Mouse (Mus musculus) spleen, postnatal 10 days (tissue): ENCODE measurements around the gene Ears2.

Experiments
- DNase-seq, 2 experiments: peaks; one replicate each; pipeline ENCODE4 v3.0.0; 2021 to 2022; ENCODE audit warnings: low spot score in 2 of 2

Gene Ears2

DNA sequence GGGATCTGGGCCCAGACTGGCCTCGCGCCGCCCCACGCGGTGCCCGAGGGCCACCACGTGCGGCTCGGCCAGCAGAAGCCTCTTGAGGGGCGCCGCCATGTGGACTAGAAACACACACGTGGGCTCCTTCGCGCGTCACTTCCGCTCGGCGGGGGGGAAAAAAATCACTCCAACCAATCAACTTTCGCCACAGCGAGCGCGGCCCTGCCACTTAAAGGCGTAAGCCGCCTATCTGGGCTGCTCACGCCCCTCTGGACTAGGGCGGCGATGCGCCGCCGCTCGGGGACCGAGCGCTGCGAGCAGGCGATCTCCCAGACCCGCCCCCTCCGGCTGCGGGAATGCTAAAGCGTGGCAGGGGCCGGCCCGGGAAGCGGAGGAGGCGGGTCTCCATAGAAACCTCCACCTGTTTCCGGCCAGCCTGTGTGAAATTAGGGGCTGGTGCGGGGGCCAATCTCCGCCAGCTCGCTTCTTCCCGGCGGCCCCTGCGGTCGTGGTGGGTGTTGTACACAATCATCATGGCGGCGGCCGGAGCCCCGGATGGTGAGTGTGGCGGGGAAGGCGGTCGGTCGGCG lies at the start of gene Ears2, which contains the start of gene Ubfd1:
Ears2 (minus strand) TSS at position 319 of the 572 bp plus-strand sequence.
Ubfd1 (plus strand) TSS at position 231 of the 572 bp plus-strand sequence.
- DNase-seq, result peak; percentile 83 to 94

GRCm38 (mm10) chr7:122108206-122108605 lies 41.1 kb upstream of the Ears2 start:
- no peak for DNase-seq

DNA sequence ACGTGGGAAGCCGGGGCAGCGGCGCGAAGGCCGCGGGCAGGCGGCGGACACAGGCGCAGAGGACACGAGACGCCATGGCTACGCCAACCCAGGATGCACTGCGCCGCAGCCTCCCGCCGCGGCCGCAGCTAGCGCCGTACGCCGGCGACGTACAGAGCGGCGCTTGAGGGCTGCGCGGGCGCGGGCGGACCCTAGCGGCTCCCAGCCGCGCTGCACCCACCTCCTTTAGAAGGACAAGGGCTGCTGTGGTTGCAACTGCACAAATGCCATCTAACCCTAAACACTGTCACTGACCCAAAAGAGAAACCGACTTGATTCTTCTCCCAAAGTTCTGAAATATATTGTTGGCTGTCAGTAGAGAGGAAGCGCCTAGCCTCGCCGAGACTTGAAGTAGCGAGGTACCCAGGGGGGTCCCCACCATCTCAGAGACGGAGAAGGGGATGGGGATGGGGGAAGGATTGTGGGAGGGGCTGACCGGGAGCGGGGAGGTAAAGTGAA lies 34.7 kb upstream of the Ears2 start, which contains the start of gene Ndufab1:
Ndufab1 (minus strand) TSS at position 140 of the 498 bp plus-strand sequence.
- DNase-seq, result peak; percentile 80 to 91

DNA sequence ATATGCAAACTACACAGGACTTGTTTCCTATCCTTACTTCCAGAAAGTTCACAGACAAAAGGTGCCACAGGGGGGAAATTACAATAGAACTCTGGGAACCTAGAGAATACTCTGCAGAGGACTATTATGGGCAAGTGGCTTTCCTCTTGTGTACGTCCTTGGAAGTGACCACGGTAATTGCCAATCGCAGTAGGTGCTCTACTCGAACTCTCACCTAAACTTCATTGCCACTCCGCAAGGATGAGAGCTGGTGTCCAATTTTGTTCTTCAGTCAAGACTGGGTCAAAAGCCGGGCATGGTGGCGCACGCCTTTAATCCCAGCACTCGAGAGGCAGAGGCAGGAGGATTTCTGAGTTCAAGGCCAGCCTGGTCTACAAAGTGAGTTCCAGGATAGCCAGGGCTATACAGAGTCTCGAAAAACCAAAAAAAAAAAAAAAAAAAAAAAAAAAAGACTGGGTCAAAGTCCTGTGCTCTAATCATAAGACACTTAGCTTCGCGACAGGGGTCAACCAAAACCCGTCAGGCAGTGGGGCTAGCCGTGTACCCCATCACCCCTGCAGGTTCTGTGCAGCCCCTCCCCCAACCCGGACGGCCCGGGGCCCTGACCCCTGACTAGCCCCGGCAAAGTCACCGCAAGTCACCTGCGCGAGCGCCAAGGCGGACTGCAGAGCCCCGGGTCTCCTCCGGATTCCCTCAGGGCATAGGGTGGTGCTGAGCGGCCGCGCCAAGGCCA lies 34.1 kb upstream of the Ears2 start:
- DNase-seq, result peak in 1 of 2 experiments; percentile 20

DNA sequence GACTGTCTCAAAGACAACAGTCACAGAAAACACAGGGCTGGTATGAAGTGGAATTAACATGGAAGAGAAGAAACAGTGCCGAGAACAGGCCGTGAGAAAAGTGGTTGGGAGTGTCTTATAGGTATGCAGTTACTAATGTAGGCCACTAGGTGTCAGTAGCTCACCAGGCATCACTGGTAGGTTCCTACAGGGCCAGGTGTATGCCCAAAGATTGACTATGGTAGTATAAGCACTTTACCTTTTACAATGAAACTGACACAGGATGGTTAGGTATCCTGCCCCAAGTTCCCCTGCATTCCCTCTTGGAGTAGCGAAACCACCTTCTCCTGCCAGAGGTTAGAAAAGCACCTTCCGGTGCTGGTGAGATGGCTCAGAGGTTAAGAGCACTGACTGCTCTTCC lies 32.2 kb upstream of the Ears2 start:
- peak; percentile 25 to 64 for DNase-seq

DNA sequence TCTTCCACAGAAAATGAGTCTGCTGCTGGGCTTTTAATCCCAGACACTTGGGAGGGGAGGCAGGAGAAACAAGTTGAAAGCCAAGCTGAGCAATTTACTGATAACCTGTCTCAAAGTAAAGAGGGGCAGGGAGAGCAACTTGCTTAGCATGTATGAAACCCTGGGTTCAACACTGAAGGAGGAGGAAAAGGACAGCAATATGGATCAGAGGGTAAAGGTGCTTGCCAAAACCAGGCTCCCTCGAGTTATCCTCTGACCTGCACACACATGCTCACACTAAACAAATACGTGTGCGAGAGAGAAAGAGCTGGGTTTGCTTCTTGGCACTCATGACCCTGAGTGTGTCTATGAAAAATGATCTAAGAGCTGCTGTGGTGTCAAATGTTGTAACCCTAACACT lies 30.9 kb upstream of the Ears2 start:
- DNase-seq, result no peak

DNA sequence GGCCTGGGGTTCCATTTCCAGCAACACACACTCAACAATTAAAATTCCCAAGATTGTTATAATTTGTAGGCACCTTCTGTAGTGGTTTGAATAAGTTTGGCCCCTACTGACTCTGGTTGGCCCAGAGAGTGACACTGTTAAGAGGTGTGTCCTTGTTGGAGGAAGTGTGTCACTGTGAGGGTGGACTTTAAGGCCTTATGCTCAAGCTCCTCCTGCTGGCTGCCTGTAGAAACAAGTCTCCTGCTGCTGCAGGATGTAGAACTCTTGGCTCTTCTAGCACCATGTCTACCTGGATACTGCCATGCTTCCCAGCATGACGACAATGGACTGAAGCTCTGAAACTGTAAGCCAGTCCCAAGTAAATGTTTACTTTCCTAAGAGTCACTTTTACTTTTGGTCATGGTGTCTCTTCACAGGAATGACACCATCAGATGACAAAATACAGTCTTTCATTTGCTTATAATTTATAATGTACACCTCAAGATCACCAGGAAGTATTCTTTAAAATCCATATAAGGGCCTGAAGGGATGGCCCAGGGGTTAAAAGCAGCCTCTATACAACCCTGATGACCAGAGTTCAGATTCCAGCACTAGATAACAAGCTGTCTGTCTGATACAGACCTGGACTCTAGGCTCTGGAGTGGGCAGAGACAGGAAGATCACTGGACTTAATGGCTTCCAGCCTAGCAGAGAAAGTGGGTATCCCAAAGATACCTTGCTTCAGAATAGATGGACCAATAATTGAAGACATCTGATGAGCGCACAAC lies 27.7 kb upstream of the Ears2 start:
- DNase-seq, result peak in 1 of 2 experiments; percentile 25

GRCm38 (mm10) chr7:122087195-122087982 lies 20.3 kb upstream of the Ears2 start:
- DNase-seq, result peak in 1 of 2 experiments; percentile 16

GRCm38 (mm10) chr7:122081071-122081470 lies 14.0 kb upstream of the Ears2 start:
- no peak for DNase-seq

DNA sequence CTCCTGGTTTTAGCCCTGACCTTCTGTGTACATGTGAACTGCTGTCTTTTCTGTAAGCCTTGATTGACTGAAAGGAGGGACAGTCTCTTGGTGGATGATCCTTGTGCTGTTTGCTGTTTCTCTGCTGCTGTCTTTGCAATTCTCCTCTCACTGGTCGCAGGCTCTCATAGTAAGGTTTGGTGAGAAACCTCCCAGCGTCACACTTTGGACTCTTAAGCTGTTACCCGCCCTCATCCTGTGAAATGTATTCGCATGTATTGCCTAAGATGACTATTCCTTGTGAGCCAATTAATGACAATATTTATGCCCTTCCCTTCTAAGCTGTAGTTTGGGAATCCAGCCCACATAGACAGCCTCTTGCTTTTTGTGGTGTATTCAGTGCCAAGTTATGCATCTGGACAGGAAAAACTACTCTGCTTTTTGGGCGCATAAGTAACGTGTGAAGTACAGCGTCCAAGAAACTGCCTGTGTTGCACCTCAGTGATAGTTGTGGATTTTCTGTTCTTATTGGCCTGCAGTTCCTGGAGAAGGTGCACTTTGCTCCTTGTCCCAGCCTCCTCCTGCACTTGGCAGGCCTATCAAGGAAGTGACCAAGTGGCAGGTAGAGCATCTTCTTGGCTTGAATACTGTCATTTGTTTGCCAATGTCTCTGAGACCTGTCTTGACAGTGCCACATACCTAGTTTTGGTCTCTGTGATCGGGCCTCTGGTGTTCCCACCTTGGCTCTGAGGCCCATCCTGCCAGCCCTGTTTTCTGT lies 12.9 kb upstream of the Ears2 start:
- DNase-seq, result no peak

DNA sequence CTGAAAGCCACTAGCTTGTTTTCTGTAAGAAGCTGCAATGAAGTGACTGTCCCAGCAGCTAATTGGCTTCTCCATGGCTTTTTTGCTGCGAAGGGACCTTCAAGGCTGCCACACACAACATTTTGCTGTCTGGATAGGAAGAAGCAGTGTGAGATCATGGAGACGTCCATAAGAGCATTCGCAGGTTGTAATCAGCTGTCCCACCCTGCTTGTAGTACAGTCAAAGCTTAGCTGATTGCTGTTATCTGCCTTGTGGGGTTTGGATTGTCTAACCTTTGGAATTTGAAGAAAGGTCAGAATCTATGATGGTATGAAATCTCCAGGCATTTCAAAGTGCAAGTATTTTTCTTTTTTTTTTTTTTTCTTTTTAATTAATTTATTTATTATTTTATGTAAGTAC lies 7.3 kb upstream of the Ears2 start:
- no peak for DNase-seq

GRCm38 (mm10) chr7:122067517-122068381 lies 686 bp upstream of the Ears2 start:
- DNase-seq, result peak; percentile 35 to 43

GRCm38 (mm10) chr7:122066102-122066944 lies 740 bp downstream of the Ears2 start:
- peak in 1 of 2 experiments; percentile 16 for DNase-seq

DNA sequence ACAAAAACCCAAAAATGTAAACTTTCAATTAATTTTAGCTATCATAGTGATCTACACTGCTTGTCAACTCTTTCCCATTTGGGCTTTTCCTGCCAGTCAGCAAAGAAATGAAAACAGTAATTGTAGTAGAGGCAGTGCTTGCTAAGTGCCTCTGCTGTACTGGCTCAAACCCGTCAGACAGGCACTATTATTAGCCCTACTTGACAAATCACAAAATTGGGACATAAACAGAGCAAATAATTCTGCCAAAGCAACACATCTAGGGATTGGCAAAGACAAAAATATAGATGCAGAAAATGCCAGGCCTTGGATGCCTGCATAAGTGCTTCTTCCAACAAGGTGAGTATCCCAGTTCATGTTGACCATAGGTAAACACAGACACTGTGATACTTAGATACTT lies 1.4 kb downstream of the Ears2 start:
- no peak for DNase-seq

- no peak for DNase-seq
Observed at GRCm38 (mm10) chr7:122056633-122057032, 10.4 kb downstream of the Ears2 start.

DNA sequence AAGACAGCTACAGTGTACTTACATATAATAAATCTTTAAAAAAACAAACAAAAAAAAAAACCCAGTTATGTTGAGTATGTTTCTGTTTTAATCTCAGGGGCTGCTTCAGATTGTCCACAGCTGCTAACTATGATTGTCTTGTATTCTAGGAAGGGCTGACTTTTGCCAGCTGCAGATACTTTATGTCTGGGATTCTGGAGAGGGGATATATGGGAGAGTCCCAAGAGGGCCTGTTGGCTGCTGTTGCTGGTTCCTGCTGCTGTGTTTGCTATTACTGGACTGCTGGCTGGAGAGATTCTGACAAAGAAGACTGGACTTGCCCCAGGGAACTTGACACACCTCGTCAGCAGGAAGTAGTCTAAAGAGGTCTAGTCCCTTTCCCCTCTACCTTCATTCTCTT lies 16.2 kb downstream of the Ears2 start:
- no peak for DNase-seq

DNA sequence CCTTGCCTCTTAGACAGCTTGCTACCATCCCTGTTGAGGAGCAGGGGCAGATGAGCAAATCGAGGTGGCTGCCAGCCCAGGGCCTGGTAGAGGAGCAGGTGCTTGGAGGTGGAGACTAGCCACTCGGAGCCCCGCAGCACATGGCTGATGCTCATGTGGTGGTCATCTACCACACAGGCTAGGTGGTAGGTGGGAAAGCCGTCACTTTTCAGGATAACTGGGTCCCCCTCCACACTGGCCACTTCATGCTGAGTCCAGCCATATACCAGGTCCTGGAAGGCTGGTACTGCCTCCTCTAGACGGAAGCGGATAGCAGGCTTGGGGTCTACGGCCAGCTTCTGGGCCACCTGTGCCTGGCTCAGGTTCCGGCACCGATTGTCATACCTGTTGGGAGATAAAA lies 18.9 kb downstream of the Ears2 start:
- no peak for DNase-seq

GRCm38 (mm10) chr7:122046813-122047212 lies 20.2 kb downstream of the Ears2 start:
- no peak for DNase-seq

GRCm38 (mm10) chr7:122045711-122046110 lies 21.4 kb downstream of the Ears2 start:
- DNase-seq, result no peak
